ENCODE assay signal across 33 mouse cellular contexts in genomic region chr12:96764186-96764585, GRCm38 (mm10).
"Had no signal": no experiment of that assay in that cellular context is flagged by ENCODE, and none has a peak within 500 bp of the region (broad histone marks: within the 10 kb centered on the region; RNA-seq: fewer than 3 reads in every experiment).

No protein-coding gene starts in this region.

- H3K4me2 ChIP-seq: limb, embryonic 12.5 days; limb, embryonic 13.5 days; limb, embryonic 15.5 days; liver, embryonic 11.5 days; liver, embryonic 12.5 days; liver, embryonic 13.5 days; liver, embryonic 15.5 days; lung, embryonic 14.5 days; lung, embryonic 15.5 days; midbrain, embryonic 11.5 days; midbrain, embryonic 12.5 days; midbrain, embryonic 13.5 days; midbrain, embryonic 15.5 days; neural tube, embryonic 12.5 days; neural tube, embryonic 13.5 days had no signal

- DNase-seq: left cerebral cortex, postnatal 4 days; liver; liver, embryonic 13.5 days; liver, postnatal 0 days; lung, adult 18-20 months; lung, adult 2 months; lung, embryonic 14.5 days; lung, postnatal 10 days; lung, postnatal 14 days; lung, postnatal 36 days; lung, postnatal 4 days; midbrain, embryonic 14.5 days had no signal

- ATAC-seq: liver, embryonic 12.5 days; liver, postnatal 0 days; lung, postnatal 0 days; midbrain, embryonic 13.5 days; midbrain, embryonic 15.5 days; midbrain, embryonic 16.5 days had no signal

- H3K27me3 ChIP-seq: limb, embryonic 12.5 days; limb, embryonic 13.5 days; limb, embryonic 15.5 days; liver, embryonic 12.5 days; liver, embryonic 13.5 days; liver, embryonic 15.5 days; lung, embryonic 15.5 days; megakaryocyte, embryonic 14.5 days; midbrain, embryonic 12.5 days; midbrain, embryonic 13.5 days; midbrain, embryonic 15.5 days; neural tube, embryonic 12.5 days; neural tube, embryonic 13.5 days had no signal

- H3K27ac ChIP-seq: limb, embryonic 10.5 days; limb, embryonic 12.5 days; limb, embryonic 13.5 days; limb, embryonic 15.5 days; liver, embryonic 12.5 days; liver, embryonic 13.5 days; liver, embryonic 14.5 days; liver, embryonic 15.5 days; macrophage; midbrain, embryonic 10.5 days; midbrain, embryonic 12.5 days; midbrain, embryonic 13.5 days; midbrain, embryonic 15.5 days; neural tube, embryonic 12.5 days; neural tube, embryonic 13.5 days had no signal

- H3K9me3 ChIP-seq: limb, embryonic 10.5 days; limb, embryonic 12.5 days; limb, embryonic 13.5 days; limb, embryonic 15.5 days; liver, embryonic 12.5 days; liver, embryonic 13.5 days; liver, embryonic 15.5 days; lung, embryonic 15.5 days; megakaryocyte, embryonic 14.5 days; midbrain, embryonic 10.5 days; midbrain, embryonic 12.5 days; midbrain, embryonic 13.5 days; midbrain, embryonic 15.5 days; neural tube, embryonic 12.5 days; neural tube, embryonic 13.5 days had no signal

- H3K4me3 ChIP-seq: limb, embryonic 10.5 days; limb, embryonic 12.5 days; limb, embryonic 13.5 days; limb, embryonic 15.5 days; liver, embryonic 12.5 days; liver, embryonic 13.5 days; liver, embryonic 15.5 days; lung, embryonic 15.5 days; megakaryocyte, embryonic 14.5 days; midbrain, embryonic 10.5 days; midbrain, embryonic 12.5 days; midbrain, embryonic 13.5 days; midbrain, embryonic 15.5 days; myocyte; neural tube, embryonic 12.5 days; neural tube, embryonic 13.5 days had no signal

- H3K4me1 ChIP-seq: limb, embryonic 15.5 days; liver, embryonic 12.5 days; liver, embryonic 13.5 days; liver, embryonic 15.5 days; megakaryocyte, embryonic 14.5 days; midbrain, embryonic 10.5 days; midbrain, embryonic 12.5 days; midbrain, embryonic 13.5 days; midbrain, embryonic 15.5 days; neural tube, embryonic 12.5 days; neural tube, embryonic 13.5 days had no signal

- H3K9ac ChIP-seq: limb, embryonic 12.5 days; limb, embryonic 13.5 days; limb, embryonic 15.5 days; liver, embryonic 12.5 days; liver, embryonic 13.5 days; liver, embryonic 14.5 days; liver, embryonic 15.5 days; liver, postnatal 0 days; lung, embryonic 14.5 days; lung, embryonic 15.5 days; midbrain, embryonic 12.5 days; midbrain, embryonic 13.5 days; midbrain, embryonic 15.5 days; neural tube, embryonic 12.5 days; neural tube, embryonic 13.5 days had no signal

- H3K36me3 ChIP-seq: limb, embryonic 10.5 days; limb, embryonic 12.5 days; limb, embryonic 13.5 days; limb, embryonic 15.5 days; liver, embryonic 12.5 days; liver, embryonic 13.5 days; liver, embryonic 15.5 days; lung, embryonic 15.5 days; midbrain, embryonic 10.5 days; midbrain, embryonic 12.5 days; midbrain, embryonic 13.5 days; midbrain, embryonic 15.5 days; neural tube, embryonic 12.5 days; neural tube, embryonic 13.5 days had no signal
